Mouse (Mus musculus): ENCODE measurements around the gene Sema3b. TPM values are rescaled to one million over a fixed set of nuclear protein-coding genes. Genes with fewer than 3 reads are reported as not detected.
"Not testable (repeated sequence)": the region's sequence is repeated elsewhere in the genome, so short reads cannot be mapped to it uniquely, and the experiment has no call there.

The Sema3b gene
- polyA plus RNA-seq, 1 experiment from 2014 or later: 4.2 TPM

- under 1% methylated on average over 32 of the region's 32 CpGs for WGBS
- peak within 1 kb of the TSS; percentile 83 for H3K9ac ChIP-seq
- peak within 1 kb of the TSS; percentile 97 for H3K4me2 ChIP-seq
- peaks cover 48% of the 10 kb centered on the region for H3K4me1 ChIP-seq (replicated peaks)
- peaks cover 10% of the 10 kb centered on the region for H3K36me3 ChIP-seq
- peak; percentile 70 for ATAC-seq (ENCODE audit: low FRiP score)
- H3K27ac ChIP-seq: peak within 1 kb of the TSS; percentile 86
- no peaks in the 10 kb centered on the region for H3K9me3 ChIP-seq
- H3K27me3 ChIP-seq: no peaks in the 10 kb centered on the region
- H3K4me3 ChIP-seq: peak within 1 kb of the TSS; percentile 62
Measured at GRCm38 (mm10) chr9:107580501-107581317, 28.3 kb downstream of the Sema3b start, which contains the start of gene Hyal3. Hyal3 (plus strand) TSS chr9:107580818.

- Histone ChIP-seq H3K4me1 (replicated peaks) (peaks cover 48% of the 10 kb centered on the region), H3K27me3 (no peaks in the 10 kb centered on the region), H3K36me3 (peaks cover 21% of the 10 kb centered on the region), H3K9me3 (no peaks in the 10 kb centered on the region), H3K4me2 (peak overlapping the region; percentile 97; the same call in 1 of the 2 replicates), H3K4me3 (no peak overlapping the region), H3K9ac (peak overlapping the region; percentile 56; the same call in 1 of the 2 replicates), H3K27ac (peak overlapping the region; percentile 86; the same call in 1 of the 2 replicates)
- 95% methylated on average over 14 of the region's 14 CpGs for WGBS
- ATAC-seq (ENCODE audit: low FRiP score): no peak
Measured at GRCm38 (mm10) chr9:107579023-107579900, 29.8 kb downstream of the Sema3b start.

GRCm38 (mm10) chr9:107578587-107578986 lies 30.4 kb downstream of the Sema3b start, which contains the start of gene Naa80:
Naa80 (plus strand) TSS chr9:107578887.
- peak within 1 kb of the TSS; percentile 86; the same call in 1 of the 2 replicates for H3K27ac ChIP-seq
- peak within 1 kb of the TSS; percentile 97; the same call in 1 of the 2 replicates for H3K4me2 ChIP-seq
- peak within 1 kb of the TSS; percentile 56; the same call in 1 of the 2 replicates for H3K9ac ChIP-seq

DNA sequence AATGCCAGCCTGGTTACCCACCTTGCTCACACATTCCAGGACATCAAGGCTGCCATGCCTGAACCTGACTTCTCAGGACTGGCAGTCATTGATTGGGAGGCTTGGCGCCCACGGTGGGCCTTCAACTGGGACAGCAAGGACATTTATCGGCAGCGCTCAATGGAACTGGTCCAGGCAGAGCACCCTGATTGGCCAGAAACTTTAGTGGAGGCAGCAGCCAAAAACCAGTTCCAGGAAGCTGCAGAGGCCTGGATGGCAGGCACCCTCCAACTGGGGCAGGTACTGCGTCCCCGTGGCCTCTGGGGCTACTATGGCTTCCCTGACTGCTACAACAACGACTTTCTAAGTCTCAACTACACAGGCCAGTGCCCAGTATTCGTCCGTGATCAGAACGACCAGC lies 31.2 kb downstream of the Sema3b start:
- WGBS: 96% methylated on average over 10 of the region's 10 CpGs
- no peak overlapping the region for H3K4me2 ChIP-seq
- no peaks in the 10 kb centered on the region for H3K9me3 ChIP-seq
- peaks cover 22% of the 10 kb centered on the region for H3K36me3 ChIP-seq
- H3K4me3 ChIP-seq: no peak overlapping the region
- H3K27ac ChIP-seq: no peak overlapping the region
- no peaks in the 10 kb centered on the region for H3K27me3 ChIP-seq
- ATAC-seq (ENCODE audit: low FRiP score): no peak
- H3K4me1 ChIP-seq (replicated peaks): peaks cover 48% of the 10 kb centered on the region
- 0 out of 2 replicates have a peak overlapping the region, but pooled peaks have one; percentile 1 for H3K9ac ChIP-seq

More at GRCm38 (mm10) chr9:107578587-107578986, 30.4 kb downstream of the Sema3b start, which contains the start of gene Naa80:
- no peak within 1 kb of the TSS for H3K4me3 ChIP-seq
- H3K36me3 ChIP-seq: peaks cover 22% of the 10 kb centered on the region
- no peaks in the 10 kb centered on the region for H3K9me3 ChIP-seq
- no peaks in the 10 kb centered on the region for H3K27me3 ChIP-seq
- ATAC-seq (ENCODE audit: low FRiP score): no peak
- peaks cover 48% of the 10 kb centered on the region for H3K4me1 ChIP-seq (replicated peaks)
- WGBS: 83% methylated on average over 3 of the region's 3 CpGs

- Histone ChIP-seq H3K27ac (no peak within 1 kb of the TSS; the same call in 1 of the 2 replicates), H3K4me1 (replicated peaks) (peaks cover 52% of the 10 kb centered on the region), H3K36me3 (peaks cover 35% of the 10 kb centered on the region), H3K9me3 (no peaks in the 10 kb centered on the region), H3K4me2 (peak within 1 kb of the TSS; percentile 48), H3K4me3 (peak within 1 kb of the TSS; percentile 20), H3K9ac (peak within 1 kb of the TSS; percentile 26), H3K27me3 (no peaks in the 10 kb centered on the region)
- ATAC-seq (ENCODE audit: low FRiP score): peak; percentile 16; the same call in 1 of the 2 replicates
- 32% methylated on average over 16 of the region's 16 CpGs for WGBS
Measured at GRCm38 (mm10) chr9:107576357-107577107, 32.5 kb downstream of the Sema3b start, which contains the start of gene Hyal1. Hyal1 (plus strand) TSS chr9:107576927.

GRCm38 (mm10) chr9:107575579-107576356 lies 33.3 kb downstream of the Sema3b start:
- no peak overlapping the region for H3K27ac ChIP-seq
- H3K9me3 ChIP-seq: no peaks in the 10 kb centered on the region
- ATAC-seq (ENCODE audit: low FRiP score): no peak
- no peak overlapping the region for H3K9ac ChIP-seq
- 88% methylated on average over 14 of the region's 14 CpGs for WGBS
- H3K4me3 ChIP-seq: no peak overlapping the region
- H3K36me3 ChIP-seq: peaks cover 43% of the 10 kb centered on the region
- peaks cover 52% of the 10 kb centered on the region for H3K4me1 ChIP-seq (replicated peaks)
- no peak overlapping the region for H3K4me2 ChIP-seq
- H3K27me3 ChIP-seq: no peaks in the 10 kb centered on the region

DNA sequence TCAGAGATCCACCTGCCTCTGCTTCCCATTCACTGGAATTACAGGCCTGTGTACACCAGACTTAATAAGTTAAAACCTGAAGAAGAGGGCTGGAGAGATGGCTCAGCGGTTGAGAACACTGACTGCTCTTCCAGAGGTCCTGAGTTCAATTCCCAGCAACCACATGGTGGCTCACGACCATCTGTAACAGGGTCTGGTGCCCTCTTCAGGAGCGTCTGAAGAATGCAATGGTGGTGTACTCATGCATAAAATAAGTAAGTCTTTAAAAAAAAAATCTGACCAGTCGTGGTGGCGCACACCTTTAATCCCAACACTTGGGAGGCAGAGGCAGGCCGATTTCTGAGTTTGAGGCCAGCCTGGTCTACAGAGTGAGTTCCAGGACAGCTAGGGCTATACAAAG lies 35.3 kb downstream of the Sema3b start:
- not testable (repeated sequence) for H3K4me2 ChIP-seq; H3K27me3 ChIP-seq; H3K4me3 ChIP-seq; H3K27ac ChIP-seq; H3K9me3 ChIP-seq; ATAC-seq (ENCODE audit: low FRiP score); H3K9ac ChIP-seq
- H3K4me1 ChIP-seq (replicated peaks): peaks cover 49% of the 10 kb centered on the region
- peaks cover 45% of the 10 kb centered on the region for H3K36me3 ChIP-seq
- 82% methylated on average over 6 of the region's 6 CpGs for WGBS

DNA sequence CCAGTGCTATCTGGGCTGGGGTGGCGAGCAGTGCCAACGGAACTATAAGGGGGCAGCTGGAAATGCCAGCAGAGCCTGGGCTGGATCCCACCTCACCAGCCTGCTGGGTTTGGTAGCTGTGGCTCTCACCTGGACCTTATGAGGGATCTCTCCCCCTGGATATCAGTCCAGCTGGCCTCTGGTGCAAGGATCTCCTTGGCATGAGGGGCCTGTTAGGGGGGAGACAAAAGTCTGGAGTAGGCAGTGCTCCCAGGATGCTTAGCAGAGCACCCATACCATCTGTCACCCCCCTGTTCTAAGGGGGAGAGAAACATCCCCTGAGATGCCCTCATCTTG lies 36.7 kb downstream of the Sema3b start:
- Histone ChIP-seq H3K36me3 (peaks cover 45% of the 10 kb centered on the region), H3K9ac (peak overlapping the region; percentile 10; the same call in 1 of the 2 replicates), H3K4me3 (no peak overlapping the region), H3K4me1 (replicated peaks) (peaks cover 54% of the 10 kb centered on the region), H3K4me2 (peak overlapping the region; percentile 3; the same call in 1 of the 2 replicates), H3K27me3 (no peaks in the 10 kb centered on the region), H3K9me3 (no peaks in the 10 kb centered on the region), H3K27ac (0 out of 2 replicates have a peak overlapping the region, but pooled peaks have one; percentile 4)
- WGBS: 100% methylated on average over 2 of the region's 2 CpGs
- no peak for ATAC-seq (ENCODE audit: low FRiP score)

DNA sequence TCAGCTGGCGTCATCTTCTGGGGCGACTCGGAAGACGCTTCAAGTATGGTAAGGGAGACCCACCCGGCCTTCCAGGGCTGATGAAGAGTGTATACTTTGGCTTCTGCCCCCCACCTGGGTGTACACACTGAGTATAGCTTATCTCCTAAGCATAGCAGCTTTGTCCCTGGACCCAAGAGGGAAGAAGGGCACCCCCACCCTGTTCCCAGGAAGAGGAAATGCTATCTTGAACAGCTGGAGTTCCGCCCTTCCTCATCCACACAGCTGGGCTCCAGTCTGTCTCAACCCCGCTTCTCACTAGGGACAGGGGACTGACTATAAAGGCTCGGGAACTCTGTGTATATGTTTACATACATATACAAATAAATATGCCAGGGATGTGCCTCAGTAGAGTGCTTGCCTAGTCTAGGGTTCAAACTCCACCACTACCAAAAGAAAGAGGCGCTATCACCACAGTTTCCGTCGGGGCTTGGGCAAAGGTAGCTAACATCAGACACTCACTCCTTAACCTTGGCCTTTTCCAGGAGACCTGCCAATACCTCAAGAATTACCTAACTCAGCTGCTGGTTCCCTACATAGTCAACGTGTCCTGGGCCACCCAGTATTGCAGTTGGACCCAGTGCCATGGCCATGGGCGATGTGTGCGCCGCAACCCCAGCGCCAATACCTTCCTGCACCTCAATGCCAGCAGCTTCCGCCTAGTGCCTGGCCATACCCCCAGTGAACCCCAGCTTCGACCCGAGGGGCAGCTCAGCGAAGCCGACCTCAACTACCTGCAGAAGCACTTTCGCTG lies 37.3 kb downstream of the Sema3b start:
- 0 out of 2 replicates have a peak overlapping the region, but pooled peaks have one; percentile 4 for H3K27ac ChIP-seq
- peaks cover 45% of the 10 kb centered on the region for H3K36me3 ChIP-seq
- no peak for ATAC-seq (ENCODE audit: low FRiP score)
- H3K27me3 ChIP-seq: no peaks in the 10 kb centered on the region
- peak overlapping the region; percentile 94 for H3K9ac ChIP-seq
- H3K4me2 ChIP-seq: peak overlapping the region; percentile 93
- H3K4me1 ChIP-seq (replicated peaks): peaks cover 52% of the 10 kb centered on the region
- H3K9me3 ChIP-seq: no peaks in the 10 kb centered on the region
- WGBS: 93% methylated on average over 22 of the region's 22 CpGs
- no peak overlapping the region; the same call in 1 of the 2 replicates for H3K4me3 ChIP-seq

GRCm38 (mm10) chr9:107570845-107571244 lies 38.2 kb downstream of the Sema3b start:
- WGBS: 96% methylated on average over 21 of the region's 21 CpGs
- peak overlapping the region; percentile 85; the same call in 1 of the 2 replicates for H3K27ac ChIP-seq
- H3K4me3 ChIP-seq: peak overlapping the region; percentile 92
- H3K9ac ChIP-seq: peak overlapping the region; percentile 94
- H3K36me3 ChIP-seq: peaks cover 50% of the 10 kb centered on the region
- no peak for ATAC-seq (ENCODE audit: low FRiP score)
- H3K4me2 ChIP-seq: peak overlapping the region; percentile 93
- no peaks in the 10 kb centered on the region for H3K27me3 ChIP-seq
- no peaks in the 10 kb centered on the region for H3K9me3 ChIP-seq
- H3K4me1 ChIP-seq (replicated peaks): peaks cover 48% of the 10 kb centered on the region

Data from hindbrain, embryonic 13.5 days (tissue).